Mouse (Mus musculus) erythroblast, embryonic 14.5 days (primary cell): Measurements from ENCODE around the gene Rbfox1.

Experiments used
- GATA1 ChIP-seq: IDR thresholded peaks from 2 replicates; pipeline ENCODE4 v1.6.1; 2012; ENCODE audit warnings: low read length, inconsistent platforms, mixed read lengths
- TAL1 ChIP-seq: IDR thresholded peaks from 3 replicates; pipeline ENCODE4 v1.6.1; 2012; ENCODE audit warnings: low read length, inconsistent platforms, mixed read lengths

DNA sequence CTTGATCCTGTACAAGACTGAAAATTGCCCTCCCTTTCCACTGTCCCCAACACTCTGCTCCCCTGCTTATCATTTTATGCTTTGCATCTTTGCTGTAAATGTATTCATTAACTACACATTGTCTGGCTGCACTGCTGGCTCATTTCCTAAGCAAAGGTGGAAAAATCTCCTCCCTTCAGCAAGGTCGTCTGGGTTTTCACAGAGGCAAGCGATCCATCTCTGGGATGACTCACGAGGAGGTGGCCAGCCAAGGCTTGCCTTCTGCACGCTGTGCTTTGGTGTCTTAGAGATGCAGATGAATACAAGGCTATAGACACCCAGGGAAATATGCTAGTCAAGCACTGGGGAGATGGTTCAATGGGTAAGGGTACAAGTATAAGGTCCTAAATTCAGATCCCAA is 264.2 kb downstream of the Rbfox1 start:
- TF ChIP-seq GATA1 = no peak
- no peak for TF ChIP-seq TAL1
